Mouse (Mus musculus) olfactory bulb, adult 2 months (tissue): ENCODE data around the gene Syt16.

Experiments
- CTCF ChIP-seq: fragments of 200-500 bp; IDR thresholded peaks from 2 replicates; pipeline ENCODE4 v1.5.1; 2012; ENCODE audit warnings: low read depth, mild to moderate bottlenecking, low read length, moderate library complexity; ENCODE audit not compliant: insufficient read depth
- POLR2A ChIP-seq: fragments of 200-500 bp; IDR thresholded peaks from 2 replicates; pipeline ENCODE4 v1.6.1; 2012; ENCODE audit warnings: mild to moderate bottlenecking, low read depth, low read length, moderate library complexity; ENCODE audit not compliant: insufficient read depth

DNA sequence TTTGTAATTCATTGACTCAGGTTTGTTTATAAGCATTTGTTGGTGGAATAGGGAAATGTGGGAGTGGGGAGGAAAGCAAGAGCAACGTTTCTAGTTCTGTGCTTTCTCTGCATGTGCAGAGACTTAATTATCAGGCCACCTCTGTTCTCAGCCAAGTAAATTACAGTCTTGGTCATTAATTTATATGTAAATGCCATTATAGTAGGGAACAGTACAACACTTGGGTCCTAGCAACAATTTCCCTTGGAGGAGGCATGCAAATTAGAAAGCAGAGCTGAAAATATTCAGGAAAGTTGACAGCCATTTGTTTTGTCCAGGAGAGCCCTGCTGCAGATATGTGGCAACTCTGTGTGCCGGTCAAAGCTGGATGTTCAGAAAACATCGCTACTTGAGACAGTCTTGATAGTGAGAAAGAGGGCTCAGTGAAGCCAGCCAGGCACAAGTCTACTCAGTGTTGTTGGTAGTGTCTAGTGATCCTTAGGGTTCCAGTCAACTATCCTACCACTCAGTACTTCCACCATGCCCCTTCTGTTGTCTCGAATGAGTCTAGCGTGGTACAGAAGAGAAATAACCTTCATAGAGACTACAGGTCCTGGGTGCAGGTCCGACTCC is 205.1 kb downstream of the Syt16 start:
- TF ChIP-seq POLR2A: no peak
- no peak for TF ChIP-seq CTCF
